Mouse (Mus musculus) lung, embryonic 14.5 days (tissue): ENCODE measurements at regions not wholly inside any gene's neighbourhood (a gene's known extent, or its start where the extent isn't known, plus 50 kb on each side); places are given as distances from the start of the nearest gene placed in this dataset.

ENCODE experiments used
- ATAC-seq: fragments of 200-750 bp; cut with Nextera tagmentation; 2 replicates; pipeline ENCODE4 v1.8.0; 2017; ENCODE audit warnings: mild to moderate bottlenecking, moderate TSS enrichment, moderate library complexity; ENCODE audit not compliant: insufficient read depth
- DNase-seq: peaks from one replicate; pipeline ENCODE4 v3.0.0-alpha.2; 2015
- H3K27ac ChIP-seq: fragments of 300-500 bp; sonication (generic); 2 replicates; pipeline ENCODE4 v1.5.1; 2014; ENCODE audit warnings: low read depth, mild to moderate bottlenecking, moderate library complexity
- H3K27me3 ChIP-seq: fragments of 300-500 bp; sonication (generic); 2 replicates; pipeline ENCODE4 v1.6.1; 2014; ENCODE audit warnings: low read length, control low read depth; ENCODE audit not compliant: insufficient read depth
- H3K36me3 ChIP-seq: fragments of 300-500 bp; sonication (generic); 2 replicates; pipeline ENCODE4 v1.6.1; 2014; ENCODE audit warnings: control low read depth; ENCODE audit not compliant: insufficient read depth
- H3K4me1 ChIP-seq: fragments of 300-500 bp; sonication (generic); 2 replicates; pipeline ENCODE4 v1.6.1; 2014; ENCODE audit warnings: antibody characterized with exemption, control low read depth; ENCODE audit not compliant: insufficient read depth
- H3K4me2 ChIP-seq: fragments of 300-500 bp; sonication (generic); 2 replicates; pipeline ENCODE4 v1.6.1; 2014; ENCODE audit warnings: mild to moderate bottlenecking
- H3K4me3 ChIP-seq: fragments of 300-500 bp; sonication (generic); 2 replicates; pipeline ENCODE4 v1.5.1; 2014; ENCODE audit warnings: low read depth, low read length
- H3K9ac ChIP-seq: fragments of 300-500 bp; sonication (generic); 2 replicates; pipeline ENCODE4 v1.6.1; 2014
- H3K9me3 ChIP-seq: fragments of 300-500 bp; sonication (generic); 2 replicates; pipeline ENCODE4 v1.6.1; 2016; ENCODE audit warnings: low read depth, low read length, control low read depth
- CTCF ChIP-seq: IDR thresholded peaks from 2 replicates; pipeline ENCODE4 v1.5.1; 2016; ENCODE audit warnings: antibody characterized with exemption, low read depth
- WGBS: fragments of 180-500 bp; shearing (Covaris S2); extraction: QIAGEN DNeasy Blood & Tissue Kit; methylation state at CpG from one replicate; pipeline ENCODE4 v1.1.7; 2014; 5-methylcytosine and 5-hydroxymethylcytosine counted together

- no peaks in the 10 kb centered on the region for H3K9me3 ChIP-seq
- no peak for TF ChIP-seq CTCF
- H3K27me3 ChIP-seq = no peaks in the 10 kb centered on the region
- no peak for DNase-seq
- ATAC-seq = no peak
- no peak overlapping the region for H3K9ac ChIP-seq
- no peaks in the 10 kb centered on the region for H3K36me3 ChIP-seq
- 60% methylated on average over 3 of the region's 3 CpGs for WGBS
- H3K27ac ChIP-seq = no peak overlapping the region
- no peak overlapping the region for H3K4me2 ChIP-seq
- H3K4me1 ChIP-seq = no peaks in the 10 kb centered on the region
- H3K4me3 ChIP-seq = no peak overlapping the region
Observed at GRCm38 (mm10) chr8:77963102-77963698, 238.9 kb upstream of the Ednra start.

- no peak overlapping the region for H3K9ac ChIP-seq
- DNase-seq (no peak), ATAC-seq (no peak)
- 0 out of 2 replicates have a peak, but pooled peaks cover 2% of the 10 kb centered on the region for H3K4me1 ChIP-seq
- H3K27ac ChIP-seq = no peak overlapping the region
- H3K4me2 ChIP-seq = no peak overlapping the region
- H3K27me3 ChIP-seq = no peaks in the 10 kb centered on the region
- no peaks in the 10 kb centered on the region for H3K36me3 ChIP-seq
- TF ChIP-seq CTCF = no peak
- 68% methylated on average over 8 of the region's 8 CpGs for WGBS
- no peaks in the 10 kb centered on the region for H3K9me3 ChIP-seq
- H3K4me3 ChIP-seq = no peak overlapping the region
Observed at GRCm38 (mm10) chr8:77970378-77970777, 242.7 kb upstream of the Ttc29 start.

- TF ChIP-seq CTCF = no peak
- Histone ChIP-seq H3K9me3 (no peaks in the 10 kb centered on the region), H3K27me3 (no peaks in the 10 kb centered on the region), H3K9ac (no peak overlapping the region), H3K4me1 (0 out of 2 replicates have a peak, but pooled peaks cover 2% of the 10 kb centered on the region), H3K4me2 (no peak overlapping the region), H3K36me3 (no peaks in the 10 kb centered on the region), H3K27ac (peak overlapping the region; percentile 84; the same call in 1 of the 2 replicates), H3K4me3 (no peak overlapping the region)
- DNase-seq (peak; percentile 92), ATAC-seq (peak; percentile 97)
- WGBS = 25% methylated on average over 4 of the region's 4 CpGs
Observed at GRCm38 (mm10) chr8:77973714-77974113, 239.4 kb upstream of the Ttc29 start.

GRCm38 (mm10) chr8:77979106-77979505, 234.0 kb upstream of the Ttc29 start:
- Histone ChIP-seq H3K9me3 (no peaks in the 10 kb centered on the region), H3K4me1 (peaks cover 11% of the 10 kb centered on the region; the same call in 1 of the 2 replicates), H3K27me3 (no peaks in the 10 kb centered on the region), H3K9ac (no peak overlapping the region), H3K4me3 (no peak overlapping the region), H3K27ac (0 out of 2 replicates have a peak overlapping the region, but pooled peaks have one; percentile 10), H3K36me3 (no peaks in the 10 kb centered on the region), H3K4me2 (no peak overlapping the region)
- WGBS = 61% methylated on average over 2 of the region's 2 CpGs
- TF ChIP-seq CTCF = no peak
- no peak for DNase-seq
- no peak for ATAC-seq

- Histone ChIP-seq H3K27ac (0 out of 2 replicates have a peak overlapping the region, but pooled peaks have one; percentile 21), H3K9ac (no peak overlapping the region), H3K4me1 (peaks cover 11% of the 10 kb centered on the region; the same call in 1 of the 2 replicates), H3K36me3 (no peaks in the 10 kb centered on the region), H3K9me3 (no peaks in the 10 kb centered on the region), H3K4me2 (no peak overlapping the region), H3K4me3 (no peak overlapping the region), H3K27me3 (no peaks in the 10 kb centered on the region)
- DNase-seq (peak; percentile 44), ATAC-seq (peak; percentile 76)
- no peak for TF ChIP-seq CTCF
- 30% methylated on average over 3 of the region's 3 CpGs for whole genome bisulfite sequencing
Observed at GRCm38 (mm10) chr8:77980701-77981100, 232.4 kb upstream of the Ttc29 start.

GRCm38 (mm10) chr8:77982031-77982430, 231.1 kb upstream of the Ttc29 start:
- Histone ChIP-seq H3K4me2 (no peak overlapping the region), H3K4me3 (no peak overlapping the region), H3K9me3 (no peaks in the 10 kb centered on the region), H3K4me1 (peaks cover 11% of the 10 kb centered on the region; the same call in 1 of the 2 replicates), H3K36me3 (no peaks in the 10 kb centered on the region), H3K27me3 (no peaks in the 10 kb centered on the region), H3K9ac (no peak overlapping the region), H3K27ac (no peak overlapping the region)
- no peak for TF ChIP-seq CTCF
- DNase-seq (no peak), ATAC-seq (no peak)
- WGBS = 78% methylated on average over 3 of the region's 3 CpGs

- no peak overlapping the region for H3K4me2 ChIP-seq
- peaks cover 17% of the 10 kb centered on the region for H3K4me1 ChIP-seq
- no peak overlapping the region for H3K4me3 ChIP-seq
- peak overlapping the region; percentile 65 for H3K27ac ChIP-seq
- 31% methylated on average over 3 of the region's 3 CpGs for WGBS
- peak; percentile 86 for DNase-seq
- TF ChIP-seq CTCF = no peak
- no peaks in the 10 kb centered on the region for H3K36me3 ChIP-seq
- peak; percentile 45; the same call in 1 of the 2 replicates for ATAC-seq
- no peaks in the 10 kb centered on the region for H3K9me3 ChIP-seq
- no peak overlapping the region for H3K9ac ChIP-seq
- H3K27me3 ChIP-seq = no peaks in the 10 kb centered on the region
Observed at GRCm38 (mm10) chr8:77983476-77983875, 229.6 kb upstream of the Ttc29 start.
